Mouse (Mus musculus) hindbrain, embryonic 13.5 days (tissue): ENCODE results near the gene Fkbp5. TPM values are rescaled to one million over a fixed set of nuclear protein-coding genes. Genes with fewer than 3 reads are reported as not detected.
"Not testable (repeated sequence)": the region's sequence is repeated elsewhere in the genome, so short reads cannot be mapped to it uniquely, and the experiment has no call there.

Source experiments
- ATAC-seq: fragments of 200-750 bp; cut with Nextera tagmentation; 2 replicates; pipeline ENCODE4 v1.8.0; 2017; ENCODE audit warnings: moderate TSS enrichment; ENCODE audit not compliant: low FRiP score
- H3K27ac ChIP-seq: fragments of 300-500 bp; sonication (generic); 2 replicates; pipeline ENCODE4 v1.5.1; 2015; ENCODE audit warnings: inconsistent platforms, mild to moderate bottlenecking, moderate library complexity
- H3K27me3 ChIP-seq: fragments of 300-500 bp; sonication (generic); 2 replicates; pipeline ENCODE4 v1.6.1; 2015; ENCODE audit warnings: mild to moderate bottlenecking, inconsistent platforms
- H3K36me3 ChIP-seq: fragments of 300-500 bp; sonication (generic); 2 replicates; pipeline ENCODE4 v1.6.1; 2015; ENCODE audit warnings: mild to moderate bottlenecking, inconsistent platforms
- H3K4me1 ChIP-seq: fragments of 300-500 bp; sonication (generic); replicated peaks from 2 replicates; pipeline ENCODE4 v1.6.1; 2015; ENCODE audit warnings: inconsistent platforms
- H3K4me2 ChIP-seq: fragments of 300-500 bp; sonication (generic); 2 replicates; pipeline ENCODE4 v1.6.1; 2015; ENCODE audit warnings: inconsistent platforms, mild to moderate bottlenecking, moderate library complexity
- H3K4me3 ChIP-seq: fragments of 300-500 bp; sonication (generic); 2 replicates; pipeline ENCODE4 v1.5.1; 2015; ENCODE audit warnings: mild to moderate bottlenecking, inconsistent platforms
- H3K9ac ChIP-seq: fragments of 300-500 bp; sonication (generic); 2 replicates; pipeline ENCODE4 v1.6.1; 2015; ENCODE audit warnings: mild to moderate bottlenecking, inconsistent platforms
- H3K9me3 ChIP-seq: fragments of 300-500 bp; sonication (generic); 2 replicates; pipeline ENCODE4 v1.6.1; 2016; ENCODE audit warnings: inconsistent platforms
- WGBS: fragments of 180-500 bp; shearing (Covaris S2); methylation state at CpG from one replicate; pipeline ENCODE4 v1.1.7; 2015; 5-methylcytosine and 5-hydroxymethylcytosine counted together
- polyA plus RNA-seq: library from polyadenylated mRNA; unstranded; fragments of >200 nt; fragmentation: Nextera tagmentation; extraction: Ambion mirVana; gene quantifications from 2 replicates; pipeline ENCODE4 v1.2.1, GENCODE M21; 2015

Gene Fkbp5
- 24.8 and 27.2 TPM in 2 replicates for polyA plus RNA-seq

DNA sequence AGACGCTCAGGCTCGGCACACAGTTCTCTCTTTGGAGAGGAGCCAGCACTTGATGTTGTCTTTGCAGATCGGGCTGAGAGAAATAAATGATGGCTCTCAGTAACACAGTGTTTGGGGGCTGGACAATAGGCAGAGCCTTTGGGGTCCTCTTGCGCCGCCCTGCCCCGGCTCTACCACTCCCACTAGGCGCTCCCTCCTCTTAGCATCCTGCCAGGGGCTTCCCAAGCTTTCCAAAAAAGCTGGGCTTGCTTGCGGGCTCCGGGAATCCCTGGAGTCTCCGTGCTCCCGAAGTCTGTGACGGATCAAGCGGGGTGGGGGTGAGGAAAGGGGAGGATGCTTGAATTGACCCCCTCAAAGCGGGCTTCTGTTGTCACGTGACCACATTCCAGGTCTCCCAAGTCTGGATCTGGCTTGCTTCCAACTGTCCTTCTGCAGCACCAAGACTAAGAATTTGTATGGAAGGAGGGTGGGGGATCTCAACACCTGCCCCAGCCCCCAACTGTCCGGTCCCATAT lies at the start of gene Fkbp5:
Fkbp5 (minus strand) TSS at position 87 of the 515 bp plus-strand sequence.
- H3K27ac ChIP-seq = peak within 1 kb of the TSS; percentile 82
- peak; percentile 52 for ATAC-seq
- no peaks in the 10 kb centered on the region for H3K36me3 ChIP-seq
- no peaks in the 10 kb centered on the region for H3K9me3 ChIP-seq
- 3% methylated on average over 16 of the region's 16 CpGs for WGBS
- H3K27me3 ChIP-seq = peaks cover 43% of the 10 kb centered on the region
- peak within 1 kb of the TSS; percentile 48 for H3K4me3 ChIP-seq
- peaks cover 29% of the 10 kb centered on the region for H3K4me1 ChIP-seq
- H3K9ac ChIP-seq = peak within 1 kb of the TSS; percentile 77
- H3K4me2 ChIP-seq = peak within 1 kb of the TSS; percentile 86

DNA sequence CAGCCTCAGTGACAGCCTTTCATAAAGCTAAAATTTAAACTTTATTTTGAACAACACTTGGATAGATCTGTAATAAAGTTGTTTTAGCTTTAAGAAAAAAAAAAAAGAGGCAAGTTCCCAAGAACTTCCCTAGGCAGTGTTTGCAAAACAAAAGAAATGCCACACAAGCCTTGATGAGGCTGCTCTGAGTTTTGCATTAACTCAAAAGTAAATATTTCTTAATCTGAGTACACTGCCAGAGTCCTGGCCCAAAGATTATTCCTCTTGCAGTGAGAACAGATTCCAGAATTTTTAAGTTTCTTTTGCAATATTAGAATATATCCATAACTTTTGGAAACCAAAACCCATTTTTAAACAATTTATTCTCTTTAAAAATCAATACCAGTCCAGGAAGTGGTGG lies 47.9 kb upstream of the Fkbp5 start:
- Histone ChIP-seq H3K9me3 (no peaks in the 10 kb centered on the region), H3K4me3 (no peak overlapping the region), H3K4me1 (no peaks in the 10 kb centered on the region), H3K4me2 (no peak overlapping the region), H3K36me3 (no peaks in the 10 kb centered on the region), H3K9ac (no peak overlapping the region), H3K27me3 (no peaks in the 10 kb centered on the region), H3K27ac (no peak overlapping the region)
- no peak for ATAC-seq

DNA sequence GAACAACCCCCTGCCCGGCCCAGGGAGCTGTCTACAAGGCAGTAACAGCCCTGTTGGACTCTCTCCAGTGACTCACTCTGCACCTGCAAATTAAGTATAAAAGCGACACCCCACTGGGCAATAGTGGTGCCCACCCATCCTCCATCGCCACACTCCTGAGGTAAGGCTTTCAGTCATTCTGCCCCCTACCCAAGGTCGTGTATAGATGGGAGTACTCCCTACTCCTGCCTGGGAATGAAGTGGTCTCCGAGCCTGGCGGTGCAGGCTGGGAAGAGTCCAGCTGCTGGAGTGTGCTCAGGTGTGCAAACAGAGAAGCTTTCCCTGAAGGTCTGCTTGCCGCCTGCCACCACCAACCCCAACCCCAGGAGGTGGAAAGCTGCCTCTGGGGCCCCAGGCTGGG lies 44.3 kb upstream of the Fkbp5 start:
- WGBS = 65% methylated on average over 7 of the region's 7 CpGs

DNA sequence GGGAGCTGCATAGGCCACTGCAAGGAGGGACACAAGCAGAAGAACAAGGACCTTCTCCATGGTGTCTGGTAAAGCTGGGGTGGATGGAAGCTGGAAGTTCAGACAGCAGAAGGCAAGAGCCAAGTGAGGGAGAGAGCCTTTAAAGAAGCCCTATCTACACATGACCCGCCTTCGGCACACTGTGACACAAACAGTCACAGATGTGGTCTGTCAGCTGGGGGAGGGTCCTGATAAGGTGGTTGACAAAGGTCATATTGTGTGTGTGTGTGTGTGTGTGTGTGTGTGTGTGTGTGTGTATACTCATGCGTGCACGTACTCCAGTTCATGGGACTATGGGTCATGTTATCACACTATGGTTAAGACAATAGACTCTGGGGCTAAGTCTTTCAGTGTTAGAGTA lies 43.3 kb upstream of the Fkbp5 start, which contains the start of gene Clps:
Clps (minus strand) TSS at position 169 of the 400 bp plus-strand sequence.
- WGBS = 99% methylated on average over 4 of the region's 4 CpGs
- H3K4me2 ChIP-seq = no peak within 1 kb of the TSS
- H3K27me3 ChIP-seq = no peaks in the 10 kb centered on the region
- H3K9me3 ChIP-seq = no peaks in the 10 kb centered on the region
- H3K27ac ChIP-seq = no peak within 1 kb of the TSS
- no peaks in the 10 kb centered on the region for H3K36me3 ChIP-seq
- no peak within 1 kb of the TSS for H3K4me3 ChIP-seq
- no peaks in the 10 kb centered on the region for H3K4me1 ChIP-seq
- H3K9ac ChIP-seq = no peak within 1 kb of the TSS
- no peak for ATAC-seq

More for the DNA sequence above, 44.3 kb upstream of the Fkbp5 start:
- H3K36me3 ChIP-seq = no peaks in the 10 kb centered on the region
- H3K4me1 ChIP-seq = no peaks in the 10 kb centered on the region
- no peak overlapping the region for H3K9ac ChIP-seq
- ATAC-seq = no peak
- no peaks in the 10 kb centered on the region for H3K9me3 ChIP-seq
- H3K27ac ChIP-seq = no peak overlapping the region
- no peak overlapping the region for H3K4me2 ChIP-seq
- no peak overlapping the region for H3K4me3 ChIP-seq
- H3K27me3 ChIP-seq = no peaks in the 10 kb centered on the region

DNA sequence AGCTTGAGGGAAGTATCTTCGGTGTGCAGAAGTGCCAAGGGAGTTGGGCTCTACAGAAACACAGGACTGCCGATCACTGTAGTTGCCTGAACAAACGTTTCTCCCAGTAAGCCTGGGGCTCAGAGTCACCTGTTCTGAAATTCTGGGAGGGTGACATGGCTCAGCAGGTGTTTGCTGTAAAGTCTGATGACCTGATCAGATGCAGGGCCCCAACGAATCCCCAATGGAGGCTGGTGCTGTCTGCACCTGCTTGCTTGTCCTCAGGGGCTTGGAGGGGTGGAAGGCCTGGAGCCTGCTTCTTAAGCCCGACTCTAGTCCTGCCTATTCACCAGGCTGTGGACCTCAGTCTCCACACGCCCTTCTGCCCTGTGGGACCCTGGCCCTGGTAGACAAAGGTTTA lies 40.4 kb upstream of the Fkbp5 start:
- no peaks in the 10 kb centered on the region for H3K9me3 ChIP-seq
- H3K27me3 ChIP-seq = no peaks in the 10 kb centered on the region
- no peak overlapping the region for H3K27ac ChIP-seq
- no peak overlapping the region for H3K4me2 ChIP-seq
- no peaks in the 10 kb centered on the region for H3K36me3 ChIP-seq
- no peak overlapping the region for H3K4me3 ChIP-seq
- WGBS = 78% methylated on average over 6 of the region's 6 CpGs
- no peak overlapping the region for H3K9ac ChIP-seq
- ATAC-seq = no peak
- H3K4me1 ChIP-seq = 0 out of 2 replicates have a peak, but pooled peaks cover 4% of the 10 kb centered on the region

DNA sequence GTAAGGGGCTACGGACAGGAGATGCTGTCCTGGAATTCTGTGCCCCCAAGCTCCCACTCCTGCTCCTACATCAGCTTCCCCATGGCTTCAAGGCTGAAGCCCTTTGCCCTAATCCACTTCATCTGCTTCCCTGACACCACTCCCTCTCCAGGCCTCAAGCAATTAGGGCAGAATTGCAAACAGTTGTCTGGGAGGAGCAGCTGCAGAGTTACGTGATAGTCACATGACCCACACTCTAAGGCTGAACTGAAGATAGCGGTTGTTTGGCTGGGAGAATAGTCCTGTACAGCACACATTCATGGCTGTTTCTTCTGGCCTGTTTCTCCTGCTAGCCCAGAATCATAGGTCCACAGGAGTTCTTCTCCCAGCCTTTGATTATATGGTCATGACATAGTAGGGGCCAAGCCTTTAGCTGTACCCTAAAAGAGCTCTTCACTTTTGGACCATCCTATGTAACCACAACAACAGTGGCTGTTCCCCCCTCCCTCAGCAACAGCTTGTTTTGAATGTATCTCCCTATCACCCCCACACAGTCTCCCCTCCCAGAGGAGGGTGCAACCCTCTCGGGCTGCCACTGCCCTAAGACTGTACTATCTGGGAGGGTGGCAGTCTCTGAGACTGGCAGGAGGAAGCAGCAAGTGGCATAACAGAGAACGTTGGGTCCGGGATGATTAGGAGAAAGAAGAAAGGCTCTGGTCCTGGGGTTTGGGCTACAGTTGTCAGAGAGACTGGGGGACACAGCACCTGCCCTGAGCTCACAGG lies 39.5 kb upstream of the Fkbp5 start:
- Histone ChIP-seq H3K4me3 (no peak overlapping the region), H3K4me1 (0 out of 2 replicates have a peak, but pooled peaks cover 4% of the 10 kb centered on the region), H3K27ac (no peak overlapping the region), H3K9me3 (no peaks in the 10 kb centered on the region), H3K4me2 (no peak overlapping the region), H3K36me3 (no peaks in the 10 kb centered on the region), H3K9ac (no peak overlapping the region), H3K27me3 (no peaks in the 10 kb centered on the region)
- 56% methylated on average over 6 of the region's 6 CpGs for WGBS
- ATAC-seq = no peak

DNA sequence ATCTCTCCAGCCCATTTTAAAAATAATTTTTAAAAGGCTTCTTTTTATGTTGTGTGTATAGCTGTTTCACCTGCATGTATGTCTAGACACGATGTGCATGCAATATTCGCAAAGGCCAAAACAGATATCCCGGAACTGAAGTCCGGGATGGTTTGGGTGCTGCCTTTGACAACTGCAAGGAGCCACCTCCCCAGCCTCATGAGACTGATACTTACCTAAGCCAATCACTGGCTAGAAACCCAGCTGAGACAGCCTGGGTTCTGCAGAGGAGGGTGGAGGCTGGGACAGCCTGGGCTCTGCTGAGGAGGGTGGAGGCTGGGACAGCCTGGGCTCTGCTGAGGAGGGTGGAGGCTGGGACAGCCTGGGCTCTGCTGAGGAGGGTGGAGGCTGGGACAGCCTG lies 36.7 kb upstream of the Fkbp5 start:
- WGBS = 87% methylated on average over 4 of the region's 4 CpGs
- H3K27me3 ChIP-seq, H3K9me3 ChIP-seq, H3K4me2 ChIP-seq, H3K9ac ChIP-seq, H3K27ac ChIP-seq, ATAC-seq, H3K4me1 ChIP-seq, H3K4me3 ChIP-seq, H3K36me3 ChIP-seq: not testable (repeated sequence)

DNA sequence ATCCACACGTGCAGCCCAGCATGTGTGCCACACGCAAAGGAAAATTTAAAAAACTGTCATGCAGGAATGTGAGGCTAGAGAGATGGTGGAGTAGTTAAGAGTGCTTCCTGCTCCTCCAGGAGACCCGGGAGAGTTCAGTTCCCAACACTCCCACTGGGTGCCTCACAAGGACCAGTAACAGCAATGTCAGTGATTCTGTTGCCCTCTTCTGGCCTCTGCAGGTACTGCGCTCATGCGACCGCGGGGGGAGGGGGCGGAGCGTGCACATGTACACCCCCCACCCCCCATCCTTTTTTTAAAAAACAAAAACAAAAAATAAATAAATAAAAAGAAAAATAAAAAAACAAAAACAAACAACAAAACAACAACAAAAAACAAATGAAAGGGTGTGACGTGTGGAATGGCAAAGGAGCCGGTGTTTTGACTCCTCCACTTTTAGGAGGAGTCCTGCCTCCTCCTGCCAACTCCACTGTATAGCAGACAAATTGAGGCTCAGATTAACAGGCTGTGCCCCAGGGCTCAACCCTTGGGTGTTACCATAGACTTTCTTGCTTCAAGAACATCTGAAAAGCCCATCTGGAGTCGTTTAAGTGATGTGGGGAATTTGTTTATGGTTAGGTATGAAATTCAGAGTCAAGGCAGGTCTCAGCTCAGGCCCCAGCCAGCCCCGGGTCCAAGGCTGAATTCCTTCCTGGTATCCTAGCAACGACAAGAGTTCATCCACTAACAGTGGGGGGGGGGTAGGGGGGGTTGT lies 35.9 kb upstream of the Fkbp5 start:
- Histone ChIP-seq H3K9me3 (no peaks in the 10 kb centered on the region), H3K9ac (no peak overlapping the region), H3K27ac (no peak overlapping the region), H3K36me3 (no peaks in the 10 kb centered on the region), H3K4me1 (0 out of 2 replicates have a peak, but pooled peaks cover 4% of the 10 kb centered on the region), H3K4me3 (no peak overlapping the region), H3K4me2 (no peak overlapping the region), H3K27me3 (no peaks in the 10 kb centered on the region)
- no peak for ATAC-seq
- 7% methylated on average over 14 of the region's 14 CpGs for WGBS

DNA sequence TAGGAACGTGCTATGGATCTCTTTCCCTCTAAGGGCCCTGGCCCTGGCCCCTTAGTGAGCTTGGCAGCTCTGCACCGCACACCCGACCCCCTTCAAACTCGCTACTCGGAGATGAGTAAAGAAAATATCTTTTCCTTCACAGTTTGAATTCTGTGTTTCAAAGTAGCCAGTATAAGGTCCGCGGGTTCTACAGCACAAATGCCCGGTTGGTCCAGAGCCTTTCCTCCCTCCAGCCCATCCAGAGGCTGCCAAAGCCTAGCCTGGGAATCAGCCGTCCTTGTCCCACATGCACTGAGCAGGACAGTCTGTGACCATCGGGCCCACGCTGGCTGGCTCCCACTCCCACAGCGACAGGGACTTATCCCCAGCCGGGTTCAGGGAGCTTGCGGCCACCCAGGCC lies 31.8 kb upstream of the Fkbp5 start, which contains the start of gene Clpsl2:
Clpsl2 (plus strand) TSS at position 301 of the 400 bp plus-strand sequence.
- Histone ChIP-seq H3K4me2 (no peak within 1 kb of the TSS), H3K9me3 (no peaks in the 10 kb centered on the region), H3K4me3 (no peak within 1 kb of the TSS), H3K4me1 (0 out of 2 replicates have a peak, but pooled peaks cover 4% of the 10 kb centered on the region), H3K9ac (no peak within 1 kb of the TSS), H3K36me3 (no peaks in the 10 kb centered on the region), H3K27me3 (no peaks in the 10 kb centered on the region), H3K27ac (no peak within 1 kb of the TSS)
- ATAC-seq = no peak
- 75% methylated on average over 14 of the region's 14 CpGs for whole genome bisulfite sequencing

DNA sequence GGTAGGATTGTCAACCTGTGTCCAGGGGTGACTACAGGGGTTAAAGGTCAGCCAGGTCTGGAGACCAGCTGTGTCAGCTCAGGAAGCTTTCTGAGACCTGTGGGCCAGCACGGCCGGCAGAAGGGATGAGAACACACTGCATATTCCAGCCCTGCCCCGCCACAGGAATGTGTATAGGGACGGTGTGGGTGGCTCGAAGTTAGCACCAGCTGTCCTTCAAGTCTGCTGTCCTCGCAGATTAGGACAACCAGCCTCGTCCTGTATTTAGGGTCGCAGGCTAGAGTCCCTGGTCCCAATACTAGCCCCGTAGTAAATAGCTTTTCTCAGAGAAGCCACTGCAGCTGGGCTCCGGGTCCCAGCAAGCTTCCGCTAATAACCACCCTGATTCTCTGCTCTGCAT lies 31.2 kb upstream of the Fkbp5 start:
- no peak overlapping the region for H3K27ac ChIP-seq
- no peaks in the 10 kb centered on the region for H3K36me3 ChIP-seq
- H3K9me3 ChIP-seq = no peaks in the 10 kb centered on the region; the same call in 1 of the 2 replicates
- WGBS = 78% methylated on average over 11 of the region's 11 CpGs
- H3K27me3 ChIP-seq = no peaks in the 10 kb centered on the region
- no peak overlapping the region for H3K4me2 ChIP-seq
- no peak overlapping the region for H3K9ac ChIP-seq
- H3K4me1 ChIP-seq = 0 out of 2 replicates have a peak, but pooled peaks cover 3% of the 10 kb centered on the region
- no peak for ATAC-seq
- no peak overlapping the region for H3K4me3 ChIP-seq

DNA sequence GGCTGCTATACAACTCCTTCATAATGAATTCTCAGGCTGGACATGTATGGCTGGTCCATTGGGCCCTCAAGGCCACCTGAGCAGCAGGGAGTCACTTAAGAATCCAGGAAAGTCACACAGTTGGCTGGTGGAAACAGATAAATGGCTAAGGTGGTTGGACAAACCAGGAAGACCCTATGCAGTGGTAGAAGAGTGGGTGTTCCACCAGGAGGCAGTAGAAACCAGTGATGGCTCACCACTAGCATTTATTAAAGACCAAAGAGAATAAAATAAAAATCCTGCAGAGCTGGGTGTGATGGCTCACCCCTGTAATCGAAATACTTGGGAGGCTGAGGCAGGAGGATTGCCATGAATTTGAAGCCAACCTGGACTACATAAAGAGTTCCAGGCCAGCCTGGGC lies 29.6 kb upstream of the Fkbp5 start:
- no peak overlapping the region for H3K9ac ChIP-seq
- no peak overlapping the region for H3K4me3 ChIP-seq
- no peaks in the 10 kb centered on the region for H3K36me3 ChIP-seq
- H3K9me3 ChIP-seq = no peaks in the 10 kb centered on the region; the same call in 1 of the 2 replicates
- WGBS = 92% methylated on average over 1 of the region's 1 CpGs
- ATAC-seq = no peak
- H3K4me2 ChIP-seq = no peak overlapping the region
- H3K4me1 ChIP-seq = no peaks in the 10 kb centered on the region
- no peak overlapping the region for H3K27ac ChIP-seq
- H3K27me3 ChIP-seq = no peaks in the 10 kb centered on the region

DNA sequence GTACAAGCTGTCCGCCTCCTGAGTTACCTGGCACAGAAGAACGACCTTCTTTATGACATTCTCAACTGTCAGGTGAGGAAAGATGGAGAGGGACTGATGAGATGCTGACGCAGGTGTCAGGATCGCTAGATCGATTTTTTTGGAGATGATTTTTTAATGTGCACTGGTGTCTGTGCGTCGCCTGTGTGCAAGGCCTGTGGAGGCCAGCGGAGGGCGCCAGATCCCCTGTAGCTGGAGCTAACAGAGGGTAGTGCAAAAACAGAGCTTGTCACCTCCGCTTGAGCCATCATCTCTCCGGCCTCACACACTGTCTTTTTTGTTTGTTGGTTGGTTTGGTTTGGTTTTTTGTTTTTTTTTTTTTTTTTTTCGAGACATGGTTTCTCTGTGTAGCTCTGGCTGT lies 20.6 kb upstream of the Fkbp5 start:
- H3K4me1 ChIP-seq = no peaks in the 10 kb centered on the region
- no peak overlapping the region for H3K27ac ChIP-seq
- no peak overlapping the region for H3K4me2 ChIP-seq
- 54% methylated on average over 12 of the region's 12 CpGs for WGBS
- no peak overlapping the region for H3K9ac ChIP-seq
- no peak for ATAC-seq
- H3K9me3 ChIP-seq = peaks cover 19% of the 10 kb centered on the region; the same call in 1 of the 2 replicates
- H3K36me3 ChIP-seq = no peaks in the 10 kb centered on the region
- H3K4me3 ChIP-seq = no peak overlapping the region
- peaks cover 13% of the 10 kb centered on the region; the same call in 1 of the 2 replicates for H3K27me3 ChIP-seq
